Mouse (Mus musculus) brown adipose tissue, adult 24 weeks (tissue): ENCODE data around the gene Sgcd. TPM values are rescaled to one million over a fixed set of nuclear protein-coding genes. Genes with fewer than 3 reads are reported as not detected.

ENCODE experiments used
- H3K27ac ChIP-seq: fragments of 200-500 bp; replicated peaks from 2 replicates; pipeline ENCODE4 v1.5.1; 2012; ENCODE audit warnings: low read depth, mild to moderate bottlenecking, low read length
- H3K4me1 ChIP-seq: fragments of 200-500 bp; 2 replicates; pipeline ENCODE4 v1.6.1; 2012; ENCODE audit warnings: low read length, mixed read lengths; ENCODE audit not compliant: control insufficient read depth, insufficient read depth, insufficient read length
- H3K4me3 ChIP-seq: fragments of 200-500 bp; 2 replicates; pipeline ENCODE4 v1.5.1; 2012; ENCODE audit warnings: low read depth, mild to moderate bottlenecking, low read length, moderate library complexity; ENCODE audit not compliant: insufficient read depth
- polyA plus RNA-seq: library from polyadenylated mRNA; stranded (reverse); fragments of >200 nt; gene quantifications from 2 replicates; pipeline ENCODE4 v1.2.4, GENCODE M21; 2012; ENCODE audit not compliant: missing spikeins, insufficient read depth, insufficient read length

Gene Sgcd
- polyA plus RNA-seq, 1 experiment: 42.5 TPM

- Histone ChIP-seq H3K4me3 (no peak overlapping the region), H3K4me1 (no peaks in the 10 kb centered on the region), H3K27ac (no peak overlapping the region)
These were observed 858.8 kb downstream of the Sgcd start for GRCm38 (mm10) chr11:47129992-47130391.

- Histone ChIP-seq H3K4me3 (no peak overlapping the region), H3K27ac (no peak overlapping the region), H3K4me1 (no peaks in the 10 kb centered on the region)
These were observed 859.6 kb downstream of the Sgcd start for GRCm38 (mm10) chr11:47129166-47129565.

- H3K4me3 ChIP-seq: no peak overlapping the region
- H3K27ac ChIP-seq: no peak overlapping the region
- H3K4me1 ChIP-seq: no peaks in the 10 kb centered on the region
These were observed 860.4 kb downstream of the Sgcd start for GRCm38 (mm10) chr11:47128331-47128730.

GRCm38 (mm10) chr11:47120874-47121273 is 867.9 kb downstream of the Sgcd start:
- Histone ChIP-seq H3K4me3 (no peak overlapping the region), H3K27ac (no peak overlapping the region), H3K4me1 (no peaks in the 10 kb centered on the region)

- no peaks in the 10 kb centered on the region for H3K4me1 ChIP-seq
These were observed 870.9 kb downstream of the Sgcd start for GRCm38 (mm10) chr11:47117896-47118295.

GRCm38 (mm10) chr11:47114366-47114765 is 874.4 kb downstream of the Sgcd start:
- Histone ChIP-seq H3K4me1 (no peaks in the 10 kb centered on the region), H3K27ac (no peak overlapping the region), H3K4me3 (no peak overlapping the region)

More at GRCm38 (mm10) chr11:47117896-47118295, 870.9 kb downstream of the Sgcd start:
- Histone ChIP-seq H3K4me3 (no peak overlapping the region), H3K27ac (no peak overlapping the region)

GRCm38 (mm10) chr11:47113081-47113480 is 875.7 kb downstream of the Sgcd start:
- Histone ChIP-seq H3K4me3 (no peak overlapping the region), H3K4me1 (no peaks in the 10 kb centered on the region), H3K27ac (no peak overlapping the region)

- Histone ChIP-seq H3K4me3 (no peak overlapping the region), H3K4me1 (no peaks in the 10 kb centered on the region), H3K27ac (no peak overlapping the region)
These were observed 878.5 kb downstream of the Sgcd start for GRCm38 (mm10) chr11:47110314-47110713.

- Histone ChIP-seq H3K27ac (no peak overlapping the region), H3K4me3 (no peak overlapping the region), H3K4me1 (no peaks in the 10 kb centered on the region)
These were observed 881.1 kb downstream of the Sgcd start for GRCm38 (mm10) chr11:47107661-47108060.

GRCm38 (mm10) chr11:47093296-47093912 is 895.4 kb downstream of the Sgcd start:
- Histone ChIP-seq H3K4me1 (peaks cover 4% of the 10 kb centered on the region; the same call in 1 of the 2 replicates), H3K4me3 (no peak overlapping the region), H3K27ac (no peak overlapping the region)

- Histone ChIP-seq H3K27ac (no peak overlapping the region), H3K4me3 (no peak overlapping the region), H3K4me1 (no peaks in the 10 kb centered on the region)
These were observed 906.3 kb downstream of the Sgcd start for GRCm38 (mm10) chr11:47082517-47082916.

GRCm38 (mm10) chr11:47073538-47073937 is 915.2 kb downstream of the Sgcd start:
- no peak overlapping the region for H3K27ac ChIP-seq
- no peaks in the 10 kb centered on the region; the same call in 1 of the 2 replicates for H3K4me1 ChIP-seq
- no peak overlapping the region for H3K4me3 ChIP-seq

GRCm38 (mm10) chr11:47071161-47071560 is 917.6 kb downstream of the Sgcd start:
- Histone ChIP-seq H3K27ac (no peak overlapping the region), H3K4me3 (no peak overlapping the region), H3K4me1 (no peaks in the 10 kb centered on the region; the same call in 1 of the 2 replicates)

GRCm38 (mm10) chr11:47069769-47070384 is 918.9 kb downstream of the Sgcd start:
- Histone ChIP-seq H3K4me3 (no peak overlapping the region), H3K4me1 (no peaks in the 10 kb centered on the region), H3K27ac (no peak overlapping the region)

GRCm38 (mm10) chr11:47063690-47064089 is 925.1 kb downstream of the Sgcd start:
- Histone ChIP-seq H3K4me3 (no peak overlapping the region), H3K4me1 (no peaks in the 10 kb centered on the region), H3K27ac (no peak overlapping the region)

- no peak overlapping the region for H3K27ac ChIP-seq
- no peaks in the 10 kb centered on the region for H3K4me1 ChIP-seq
- H3K4me3 ChIP-seq: no peak overlapping the region
These were observed 938.4 kb downstream of the Sgcd start for GRCm38 (mm10) chr11:47050390-47050789.
